Mouse (Mus musculus): ENCODE results near the gene Cryba4. TPM values are rescaled to one million over a fixed set of nuclear protein-coding genes. Genes with fewer than 3 reads are reported as not detected.

The Cryba4 gene
- total and polyA plus RNA-seq, 2 experiments = 0.17 to 0.37 TPM

- Histone ChIP-seq H3K36me3 (ENCODE audit: control insufficient read depth, insufficient read depth, low read length) (no peaks in the 10 kb centered on the region), H3K27ac (replicated peaks; ENCODE audit: insufficient read depth, low read depth, low read length) (peak overlapping the region; percentile 55), H3K79me2 (ENCODE audit: control insufficient read depth, insufficient read depth, low read length) (peaks cover 48% of the 10 kb centered on the region; the same call in 1 of the 2 replicates), H3K4me3 (ENCODE audit: insufficient read depth, low read depth, low read length) (no peak overlapping the region), H3K27me3 (ENCODE audit: control insufficient read depth, insufficient read depth, low read length) (no peaks in the 10 kb centered on the region), H3K9ac (ENCODE audit: low read depth, low read length) (peak overlapping the region; percentile 14; the same call in 1 of the 2 replicates), H3K4me1 (ENCODE audit: control insufficient read depth, insufficient read depth, low read length) (peaks cover 34% of the 10 kb centered on the region)
- peak; percentile 27 for DNase-seq (ENCODE audit: extremely low read depth, low read depth, low spot score)
- WGBS = 59% methylated on average over 15 of the region's 15 CpGs
- no peak for TF ChIP-seq POLR2A (IDR thresholded peaks at IDR 0.05; ENCODE audit: extremely low read depth, insufficient read depth, low read length)
- no peak for TF ChIP-seq CTCF (IDR thresholded peaks at IDR 0.05; ENCODE audit: low read depth, low read length)
Measured at GRCm38 (mm10) chr5:112280863-112281660, 28.7 kb upstream of the Cryba4 start.

GRCm38 (mm10) chr5:112280151-112280550 lies 27.8 kb upstream of the Cryba4 start:
- DNase-seq (ENCODE audit: extremely low read depth, low read depth, low spot score) = peak; percentile 47
- H3K9ac ChIP-seq (ENCODE audit: low read depth, low read length) = peak overlapping the region; percentile 22; the same call in 1 of the 2 replicates
- TF ChIP-seq POLR2A (IDR thresholded peaks at IDR 0.05; ENCODE audit: extremely low read depth, insufficient read depth, low read length) (no peak), CTCF (IDR thresholded peaks at IDR 0.05; ENCODE audit: low read depth, low read length) (no peak)
- H3K79me2 ChIP-seq (ENCODE audit: control insufficient read depth, insufficient read depth, low read length) = peaks cover 42% of the 10 kb centered on the region; the same call in 1 of the 2 replicates
- peak overlapping the region; percentile 45 for H3K27ac ChIP-seq (replicated peaks; ENCODE audit: insufficient read depth, low read depth, low read length)
- H3K4me3 ChIP-seq (ENCODE audit: insufficient read depth, low read depth, low read length) = no peak overlapping the region
- H3K27me3 ChIP-seq (ENCODE audit: control insufficient read depth, insufficient read depth, low read length) = no peaks in the 10 kb centered on the region
- 61% methylated on average over 7 of the region's 7 CpGs for WGBS
- H3K36me3 ChIP-seq (ENCODE audit: control insufficient read depth, insufficient read depth, low read length) = no peaks in the 10 kb centered on the region
- peaks cover 34% of the 10 kb centered on the region for H3K4me1 ChIP-seq (ENCODE audit: control insufficient read depth, insufficient read depth, low read length)

GRCm38 (mm10) chr5:112279181-112280021 lies 27.1 kb upstream of the Cryba4 start:
- no peaks in the 10 kb centered on the region for H3K27me3 ChIP-seq (ENCODE audit: control insufficient read depth, insufficient read depth, low read length)
- DNase-seq (ENCODE audit: extremely low read depth, low read depth, low spot score) = peak; percentile 88
- WGBS = 70% methylated on average over 17 of the region's 17 CpGs
- TF ChIP-seq POLR2A (IDR thresholded peaks at IDR 0.05; ENCODE audit: extremely low read depth, insufficient read depth, low read length) = no peak
- no peak for TF ChIP-seq CTCF (IDR thresholded peaks at IDR 0.05; ENCODE audit: low read depth, low read length)
- peak overlapping the region; percentile 2; the same call in 1 of the 2 replicates for H3K9ac ChIP-seq (ENCODE audit: low read depth, low read length)
- no peak overlapping the region for H3K4me3 ChIP-seq (ENCODE audit: insufficient read depth, low read depth, low read length)
- H3K4me1 ChIP-seq (ENCODE audit: control insufficient read depth, insufficient read depth, low read length) = peaks cover 31% of the 10 kb centered on the region
- peaks cover 35% of the 10 kb centered on the region; the same call in 1 of the 2 replicates for H3K79me2 ChIP-seq (ENCODE audit: control insufficient read depth, insufficient read depth, low read length)
- peak overlapping the region; percentile 45 for H3K27ac ChIP-seq (replicated peaks; ENCODE audit: insufficient read depth, low read depth, low read length)
- H3K36me3 ChIP-seq (ENCODE audit: control insufficient read depth, insufficient read depth, low read length) = no peaks in the 10 kb centered on the region

- 48% methylated on average over 11 of the region's 11 CpGs for WGBS
- H3K4me1 ChIP-seq (ENCODE audit: control insufficient read depth, insufficient read depth, low read length) = peaks cover 31% of the 10 kb centered on the region
- H3K36me3 ChIP-seq (ENCODE audit: control insufficient read depth, insufficient read depth, low read length) = no peaks in the 10 kb centered on the region
- TF ChIP-seq CTCF (IDR thresholded peaks at IDR 0.05; ENCODE audit: low read depth, low read length) = no peak
- no peak for TF ChIP-seq POLR2A (IDR thresholded peaks at IDR 0.05; ENCODE audit: extremely low read depth, insufficient read depth, low read length)
- H3K27me3 ChIP-seq (ENCODE audit: control insufficient read depth, insufficient read depth, low read length) = no peaks in the 10 kb centered on the region
- peak overlapping the region; percentile 27 for H3K27ac ChIP-seq (replicated peaks; ENCODE audit: insufficient read depth, low read depth, low read length)
- peak; percentile 74 for DNase-seq (ENCODE audit: extremely low read depth, low read depth, low spot score)
- H3K9ac ChIP-seq (ENCODE audit: low read depth, low read length) = peak overlapping the region; percentile 27
- peaks cover 26% of the 10 kb centered on the region; the same call in 1 of the 2 replicates for H3K79me2 ChIP-seq (ENCODE audit: control insufficient read depth, insufficient read depth, low read length)
- peak overlapping the region; percentile 73; the same call in 1 of the 2 replicates for H3K4me3 ChIP-seq (ENCODE audit: insufficient read depth, low read depth, low read length)
Measured at GRCm38 (mm10) chr5:112277906-112278470, 25.7 kb upstream of the Cryba4 start.

- Histone ChIP-seq H3K27ac (replicated peaks; ENCODE audit: insufficient read depth, low read depth, low read length) (peak overlapping the region; percentile 89), H3K4me1 (ENCODE audit: control insufficient read depth, insufficient read depth, low read length) (peaks cover 27% of the 10 kb centered on the region), H3K9ac (ENCODE audit: low read depth, low read length) (peak overlapping the region; percentile 89), H3K79me2 (ENCODE audit: control insufficient read depth, insufficient read depth, low read length) (peaks cover 17% of the 10 kb centered on the region; the same call in 1 of the 2 replicates), H3K27me3 (ENCODE audit: control insufficient read depth, insufficient read depth, low read length) (no peaks in the 10 kb centered on the region), H3K4me3 (ENCODE audit: insufficient read depth, low read depth, low read length) (peak overlapping the region; percentile 73), H3K36me3 (ENCODE audit: control insufficient read depth, insufficient read depth, low read length) (no peaks in the 10 kb centered on the region)
- TF ChIP-seq CTCF (IDR thresholded peaks at IDR 0.05; ENCODE audit: low read depth, low read length) (no peak), POLR2A (IDR thresholded peaks at IDR 0.05; ENCODE audit: extremely low read depth, insufficient read depth, low read length) (no peak)
- no peak for DNase-seq (ENCODE audit: extremely low read depth, low read depth, low spot score)
- under 1% methylated on average over 24 of the region's 24 CpGs for WGBS
Measured at GRCm38 (mm10) chr5:112276907-112277348, 24.6 kb upstream of the Cryba4 start.
